Mouse (Mus musculus): Measurements from ENCODE around the gene Smim5.

GRCm38 (mm10) chr11:115894755-115895520 lies 4.8 kb upstream of the Smim5 start:
- TF ChIP-seq POLR2A (IDR thresholded peaks at IDR 0.05; ENCODE audit: low read depth, low read length) = no peak
- TF ChIP-seq CTCF (IDR thresholded peaks at IDR 0.05; ENCODE audit: extremely low read depth, insufficient read length, insufficient replicate concordance, low read depth, low read length) = peak; percentile 36; the same call in 1 of the 2 replicates
